Mouse (Mus musculus) embryonic fibroblast, embryonic 13.5 days (primary cell): Measurements from ENCODE around the gene Chac1. TPM values are rescaled to one million over a fixed set of nuclear protein-coding genes. Genes with fewer than 3 reads are reported as not detected.

Source experiments
- H3K27ac ChIP-seq: 2 replicates; pipeline ENCODE4 v1.5.1; 2012; ENCODE audit warnings: low read length, control low read depth, inconsistent platforms; ENCODE audit not compliant: insufficient read depth
- H3K4me1 ChIP-seq: 2 replicates; pipeline ENCODE4 v1.6.1; 2011; ENCODE audit warnings: low read length; ENCODE audit not compliant: control insufficient read depth, insufficient read depth
- H3K4me3 ChIP-seq: 2 replicates; pipeline ENCODE4 v1.5.1; 2011; ENCODE audit warnings: mild to moderate bottlenecking, control low read depth, low read length; ENCODE audit not compliant: insufficient read depth
- CTCF ChIP-seq: IDR thresholded peaks from 2 replicates; pipeline ENCODE4 v1.5.1; 2011; ENCODE audit warnings: mild to moderate bottlenecking, control low read depth, low read length, moderate library complexity, borderline replicate concordance; ENCODE audit not compliant: insufficient read depth
- POLR2A ChIP-seq: IDR thresholded peaks from 2 replicates; pipeline ENCODE4 v1.6.1; 2011; ENCODE audit warnings: low read depth, mild to moderate bottlenecking, control low read depth, low read length, moderate library complexity
- polyA plus RNA-seq: library from polyadenylated mRNA; stranded (reverse); fragments of >200 nt; gene quantifications from 2 replicates; pipeline ENCODE4 v1.2.4, GENCODE M21; 2011; ENCODE audit warnings: low read depth; ENCODE audit not compliant: missing spikeins, insufficient read length

Chac1 gene
- polyA plus RNA-seq, 1 experiment = 58.5 TPM

GRCm38 (mm10) chr2:119320571-119320970 lies 30.5 kb upstream of the Chac1 start:
- H3K4me1 ChIP-seq = 0 out of 2 replicates have a peak, but pooled peaks cover 5% of the 10 kb centered on the region
- no peak overlapping the region for H3K27ac ChIP-seq
- TF ChIP-seq POLR2A = no peak
- TF ChIP-seq CTCF = no peak
- H3K4me3 ChIP-seq = no peak overlapping the region

GRCm38 (mm10) chr2:119321771-119322586 lies 29.1 kb upstream of the Chac1 start:
- TF ChIP-seq POLR2A (no peak), CTCF (no peak)
- Histone ChIP-seq H3K4me1 (0 out of 2 replicates have a peak, but pooled peaks cover 5% of the 10 kb centered on the region), H3K27ac (no peak overlapping the region), H3K4me3 (no peak overlapping the region)

GRCm38 (mm10) chr2:119322587-119323300 lies 28.3 kb upstream of the Chac1 start:
- TF ChIP-seq CTCF (no peak), POLR2A (no peak)
- no peak overlapping the region for H3K4me3 ChIP-seq
- H3K27ac ChIP-seq = no peak overlapping the region
- 0 out of 2 replicates have a peak, but pooled peaks cover 5% of the 10 kb centered on the region for H3K4me1 ChIP-seq

- no peak overlapping the region for H3K4me3 ChIP-seq
- H3K4me1 ChIP-seq = 0 out of 2 replicates have a peak, but pooled peaks cover 5% of the 10 kb centered on the region
- no peak overlapping the region for H3K27ac ChIP-seq
- TF ChIP-seq CTCF (no peak), POLR2A (no peak)
Measured at GRCm38 (mm10) chr2:119323866-119324575, 27.0 kb upstream of the Chac1 start.

- no peak overlapping the region for H3K27ac ChIP-seq
- TF ChIP-seq CTCF (no peak), POLR2A (no peak)
- 0 out of 2 replicates have a peak, but pooled peaks cover 5% of the 10 kb centered on the region for H3K4me1 ChIP-seq
- no peak overlapping the region; the same call in 1 of the 2 replicates for H3K4me3 ChIP-seq
Measured at GRCm38 (mm10) chr2:119324576-119325318, 26.3 kb upstream of the Chac1 start.

- peak within 1 kb of the TSS; percentile 11 for H3K4me3 ChIP-seq
- 0 out of 2 replicates have a peak, but pooled peaks cover 5% of the 10 kb centered on the region for H3K4me1 ChIP-seq
- TF ChIP-seq CTCF = no peak
- no peak within 1 kb of the TSS for H3K27ac ChIP-seq
Measured at GRCm38 (mm10) chr2:119325568-119326143, 25.4 kb upstream of the Chac1 start, which contains the start of gene Dll4. Dll4 (plus strand) TSS chr2:119325784.

- Histone ChIP-seq H3K27ac (no peak overlapping the region), H3K4me1 (0 out of 2 replicates have a peak, but pooled peaks cover 5% of the 10 kb centered on the region), H3K4me3 (peak overlapping the region; percentile 11)
- TF ChIP-seq POLR2A (no peak), CTCF (no peak)
Measured at GRCm38 (mm10) chr2:119326161-119327101, 24.6 kb upstream of the Chac1 start.

- no peak overlapping the region for H3K27ac ChIP-seq
- 0 out of 2 replicates have a peak, but pooled peaks cover 4% of the 10 kb centered on the region for H3K4me1 ChIP-seq
- TF ChIP-seq CTCF = peak; percentile 45; the same call in 1 of the 2 replicates
- TF ChIP-seq POLR2A = no peak
- peak overlapping the region; percentile 11; the same call in 1 of the 2 replicates for H3K4me3 ChIP-seq
Measured at GRCm38 (mm10) chr2:119327102-119327480, 23.9 kb upstream of the Chac1 start.
